Mouse (Mus musculus) large intestine, adult 2 months (tissue): Measurements from ENCODE around the gene Moap1. TPM values are rescaled to one million over a fixed set of nuclear protein-coding genes. Genes with fewer than 3 reads are reported as not detected.

Experiments used
- polyA plus RNA-seq: library from polyadenylated mRNA; depleted of rRNA; stranded (reverse); fragments of >200 nt; gene quantifications from 2 replicates; pipeline ENCODE4 v1.2.3, GENCODE M21; 2012; rRNA removed

The Moap1 gene
- polyA plus RNA-seq, 1 experiment: 0.45 TPM

Other genes with a start within 250 kb of the Moap1 start
- 32.2 and 45.9 TPM in 2 replicates for gene Chga, start 188.7 kb downstream of the Moap1 start, polyA plus RNA-seq
- gene Itpk1, start 38.7 kb downstream of the Moap1 start, polyA plus RNA-seq: 205 and 268 TPM in 2 replicates
- 2.8 TPM in 2 replicates for gene Tmem251, start 101 bp upstream of the Moap1 start, polyA plus RNA-seq
- not detected in 2 replicates for gene Gm28051, start 14.1 kb upstream of the Moap1 start, polyA plus RNA-seq
- gene Gon7, start 14.1 kb upstream of the Moap1 start, polyA plus RNA-seq: 8.0 and 10.3 TPM in 2 replicates
- 8.5 and 10.3 TPM in 2 replicates for gene Ubr7, start 14.3 kb upstream of the Moap1 start, polyA plus RNA-seq
- 3.0 and 3.6 TPM in 2 replicates for gene Gm20604, start 15.0 kb upstream of the Moap1 start, polyA plus RNA-seq
- gene Btbd7, start 134.8 kb upstream of the Moap1 start, polyA plus RNA-seq: 5.6 and 12.4 TPM in 2 replicates
- not detected in 2 replicates for gene Cox8c, start 155.7 kb upstream of the Moap1 start, polyA plus RNA-seq
- gene Unc79, start 205.2 kb upstream of the Moap1 start, polyA plus RNA-seq: 0.15 and 0.22 TPM in 2 replicates